Mouse (Mus musculus) bone marrow macrophage, adult 2 months (primary cell): ENCODE results near the gene E2f4. TPM values are rescaled to one million over a fixed set of nuclear protein-coding genes. Genes with fewer than 3 reads are reported as not detected.
A peak's percentile ranks its signal among the peaks of the same experiment; 100 is the strongest.

Experiments
- H3K27ac ChIP-seq: 2 replicates; pipeline ENCODE4 v1.5.1; 2012; ENCODE audit warnings: low read depth, low read length; ENCODE audit not compliant: insufficient read depth
- H3K4me1 ChIP-seq: 2 replicates; pipeline ENCODE4 v1.6.1; 2012; ENCODE audit warnings: low read length; ENCODE audit not compliant: control insufficient read depth, insufficient read depth
- H3K4me3 ChIP-seq: 2 replicates; pipeline ENCODE4 v1.5.1; 2012; ENCODE audit warnings: mild to moderate bottlenecking, low read length, moderate library complexity; ENCODE audit not compliant: insufficient read depth
- CTCF ChIP-seq: IDR thresholded peaks from 2 replicates; pipeline ENCODE4 v1.5.1; 2012; ENCODE audit warnings: low read depth, mild to moderate bottlenecking, low read length, moderate library complexity
- POLR2A ChIP-seq: IDR thresholded peaks from 2 replicates; pipeline ENCODE4 v1.6.1; 2012; ENCODE audit warnings: mild to moderate bottlenecking, low read depth, low read length, borderline replicate concordance
- polyA plus RNA-seq: library from polyadenylated mRNA; stranded (reverse); fragments of >200 nt; gene quantifications from 2 replicates; pipeline ENCODE4 v1.2.4, GENCODE M21; 2012; ENCODE audit not compliant: missing spikeins, insufficient read depth, insufficient read length

Gene E2f4
- polyA plus RNA-seq, 1 experiment: 40.6 TPM

GRCm38 (mm10) chr8:105304325-105305210 is 7.1 kb downstream of the E2f4 start:
- peak overlapping the region; percentile 71 for H3K27ac ChIP-seq
- H3K4me3 ChIP-seq: no peak overlapping the region
- peaks cover 42% of the 10 kb centered on the region for H3K4me1 ChIP-seq
- TF ChIP-seq CTCF: no peak
- TF ChIP-seq POLR2A: no peak

- no peak within 1 kb of the TSS for H3K4me3 ChIP-seq
- peak within 1 kb of the TSS; percentile 71 for H3K27ac ChIP-seq
- H3K4me1 ChIP-seq: peaks cover 40% of the 10 kb centered on the region
- TF ChIP-seq CTCF: no peak
- no peak for TF ChIP-seq POLR2A
These were observed 8.0 kb downstream of the E2f4 start, which contains the start of gene Elmo3 for GRCm38 (mm10) chr8:105305211-105306145. Elmo3 (plus strand) TSS chr8:105305601.

- Histone ChIP-seq H3K4me1 (peaks cover 38% of the 10 kb centered on the region), H3K27ac (no peak overlapping the region), H3K4me3 (no peak overlapping the region)
- TF ChIP-seq CTCF (no peak), POLR2A (no peak)
These were observed 8.8 kb downstream of the E2f4 start for GRCm38 (mm10) chr8:105306146-105306691.

- TF ChIP-seq CTCF (no peak), POLR2A (no peak)
- peaks cover 25% of the 10 kb centered on the region for H3K4me1 ChIP-seq
These were observed 10.2 kb downstream of the E2f4 start for GRCm38 (mm10) chr8:105307670-105308069.

GRCm38 (mm10) chr8:105308428-105308827 is 11.0 kb downstream of the E2f4 start:
- no peak for TF ChIP-seq POLR2A
- TF ChIP-seq CTCF: no peak
- H3K4me1 ChIP-seq: peaks cover 20% of the 10 kb centered on the region

More at GRCm38 (mm10) chr8:105307670-105308069, 10.2 kb downstream of the E2f4 start:
- H3K27ac ChIP-seq: no peak overlapping the region
- H3K4me3 ChIP-seq: no peak overlapping the region

GRCm38 (mm10) chr8:105309142-105309847 is 11.8 kb downstream of the E2f4 start:
- Histone ChIP-seq H3K4me3 (no peak overlapping the region), H3K4me1 (peaks cover 11% of the 10 kb centered on the region), H3K27ac (no peak overlapping the region)
- no peak for TF ChIP-seq CTCF

More at GRCm38 (mm10) chr8:105308428-105308827, 11.0 kb downstream of the E2f4 start:
- Histone ChIP-seq H3K27ac (no peak overlapping the region), H3K4me3 (no peak overlapping the region)

- Histone ChIP-seq H3K27ac (no peak overlapping the region), H3K4me1 (peaks cover 6% of the 10 kb centered on the region), H3K4me3 (no peak overlapping the region)
- TF ChIP-seq POLR2A (no peak), CTCF (no peak)
These were observed 12.7 kb downstream of the E2f4 start for GRCm38 (mm10) chr8:105310118-105310517.

- Histone ChIP-seq H3K27ac (no peak overlapping the region), H3K4me1 (peaks cover 6% of the 10 kb centered on the region), H3K4me3 (no peak overlapping the region)
- TF ChIP-seq CTCF (no peak), POLR2A (no peak)
These were observed 14.3 kb downstream of the E2f4 start for GRCm38 (mm10) chr8:105311718-105312117.
